Mouse (Mus musculus) testis, postnatal 14 days (tissue): ENCODE results near the gene Nod1.

ENCODE experiments used
- DNase-seq: peaks from one replicate; pipeline ENCODE4 v3.0.0; 2021; ENCODE audit warnings: low spot score

The Nod1 gene

DNA sequence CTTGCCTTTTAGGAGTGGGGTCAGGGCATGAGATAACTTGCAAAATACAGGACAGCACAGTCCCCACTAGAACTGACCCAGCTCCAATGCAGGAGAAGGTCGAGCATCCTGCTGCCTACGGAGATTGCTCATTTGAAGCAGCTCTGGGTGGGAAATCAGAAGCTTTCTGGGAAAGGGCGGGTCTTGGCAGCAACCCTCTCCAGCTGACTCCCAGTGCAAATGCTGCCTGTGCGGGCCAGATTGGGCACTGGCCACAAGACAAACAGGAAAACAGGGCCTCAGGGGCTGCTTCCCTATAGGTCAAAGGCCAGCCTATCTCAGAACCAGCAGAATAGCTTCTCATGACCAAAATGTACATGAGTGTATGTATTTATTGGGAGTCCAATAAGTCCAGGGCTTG lies 32.8 kb downstream of the Nod1 start:
- DNase-seq, result no peak

DNA sequence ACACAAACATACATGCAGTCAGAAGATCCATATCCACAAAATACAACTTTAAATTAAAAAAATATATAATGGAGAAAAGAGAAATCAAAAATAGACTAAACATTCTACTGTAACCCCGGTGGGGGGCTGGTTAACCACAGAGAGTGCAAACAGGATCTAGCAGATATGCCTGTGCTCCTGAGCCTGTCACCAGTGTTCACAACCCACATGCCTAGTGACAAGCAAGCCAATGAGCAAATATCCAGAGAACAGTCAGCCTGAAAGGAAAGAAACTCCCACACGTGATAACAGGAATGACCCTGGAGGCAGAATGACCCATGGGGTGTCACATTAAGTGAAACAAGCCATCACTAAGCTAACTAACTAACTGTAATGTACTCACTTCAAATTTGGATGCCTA lies 35.9 kb downstream of the Nod1 start:
- DNase-seq, result no peak

DNA sequence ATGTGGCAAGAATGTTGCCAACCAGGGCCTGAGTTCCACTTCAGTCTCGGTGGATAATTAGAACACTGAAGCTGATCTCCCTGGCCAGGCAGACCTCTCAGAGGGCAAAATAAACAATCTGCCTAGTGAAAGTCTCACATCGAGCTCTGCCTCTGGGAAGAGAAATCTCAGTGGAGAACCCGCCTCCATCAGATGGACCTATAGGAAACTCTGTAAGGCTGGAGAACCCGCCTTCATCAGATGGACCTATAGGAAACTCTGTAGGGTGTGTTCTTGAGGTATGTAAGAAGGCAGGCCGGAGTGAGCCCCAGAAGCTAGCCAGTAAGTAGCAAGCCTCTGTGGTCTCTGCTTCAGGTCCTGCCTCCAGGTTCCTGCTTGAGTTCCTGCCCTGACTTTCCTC lies 37.5 kb downstream of the Nod1 start:
- peak; percentile 64 for DNase-seq

DNA sequence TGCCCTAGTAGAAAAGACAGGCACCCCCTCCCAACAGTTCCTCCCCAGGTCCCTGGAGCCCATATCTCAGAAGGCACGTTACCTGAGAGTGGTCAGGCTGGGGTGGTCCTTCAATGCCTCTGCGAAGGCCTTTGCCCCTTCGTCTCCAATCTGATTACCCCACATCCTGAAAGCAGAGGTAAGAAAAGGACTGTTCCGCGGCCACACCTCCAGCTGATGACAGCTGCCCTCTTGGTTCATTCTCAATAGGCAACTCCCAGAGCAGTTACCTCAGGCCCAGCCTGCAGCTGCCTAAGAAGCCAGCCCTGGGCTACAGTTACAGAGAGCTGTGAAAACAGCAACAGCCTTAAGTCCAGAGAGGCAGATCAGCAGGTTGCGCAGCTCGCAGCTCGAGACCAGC lies 38.1 kb downstream of the Nod1 start:
- peak; percentile 31 for DNase-seq

DNA sequence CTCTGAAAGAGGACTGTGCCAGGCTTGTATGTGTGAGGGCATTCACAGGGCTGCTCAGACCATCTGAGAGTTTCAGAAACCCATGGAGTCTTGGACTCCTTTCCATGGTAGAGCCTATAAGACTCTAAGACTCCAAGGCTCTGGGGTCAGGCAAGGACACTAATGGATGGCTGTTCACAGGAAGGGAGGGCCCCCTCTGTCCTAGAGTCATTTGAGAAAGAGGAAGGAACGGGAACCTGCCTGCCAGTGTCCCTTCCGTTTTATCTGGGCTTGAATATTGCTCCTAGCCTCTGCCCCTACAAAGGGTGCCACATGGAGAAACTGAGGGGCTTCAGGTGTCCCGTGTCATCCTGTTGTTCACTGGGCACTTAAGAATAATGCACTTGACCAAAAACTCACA lies 38.5 kb downstream of the Nod1 start:
- DNase-seq, result no peak

DNA sequence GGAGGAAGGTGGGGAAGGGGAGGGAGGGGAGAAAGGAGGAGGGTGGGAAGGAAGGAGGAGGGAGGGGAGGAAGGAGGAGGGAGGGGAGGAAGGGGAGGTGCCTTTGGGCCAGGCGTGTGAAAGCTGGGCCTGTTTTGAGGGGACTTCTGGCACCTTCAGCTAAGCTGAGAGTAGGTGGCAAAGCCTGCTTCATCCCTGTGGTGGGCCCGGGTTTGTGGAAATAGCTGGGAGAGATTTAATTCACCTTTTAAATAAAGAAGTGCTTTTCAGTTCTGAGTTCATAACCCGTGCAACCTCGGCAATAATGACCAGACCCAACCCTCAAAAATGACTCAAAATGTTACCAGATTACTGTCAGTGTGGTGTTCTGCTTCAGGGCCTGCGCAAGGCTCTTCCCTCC lies 39.2 kb downstream of the Nod1 start:
- no peak for DNase-seq

DNA sequence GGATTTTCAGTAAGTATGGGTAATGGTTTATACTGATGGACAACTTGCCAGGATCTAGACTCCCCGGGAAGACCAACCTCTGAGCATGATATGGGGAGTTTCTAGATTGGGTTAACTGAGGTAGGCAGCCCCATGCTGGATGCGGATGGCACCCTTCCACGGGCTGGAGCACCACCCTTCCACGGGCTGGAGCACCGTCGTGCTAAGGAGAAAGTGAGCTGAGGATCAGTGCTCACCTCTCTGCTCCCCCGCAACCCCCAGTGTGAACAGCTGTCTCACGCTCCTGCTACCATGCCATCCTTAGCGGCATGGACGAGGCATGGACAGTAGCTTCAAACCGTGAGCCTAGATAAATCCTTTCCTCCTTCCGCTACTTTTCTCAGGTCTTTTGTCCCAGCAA lies 39.9 kb downstream of the Nod1 start:
- no peak for DNase-seq

DNA sequence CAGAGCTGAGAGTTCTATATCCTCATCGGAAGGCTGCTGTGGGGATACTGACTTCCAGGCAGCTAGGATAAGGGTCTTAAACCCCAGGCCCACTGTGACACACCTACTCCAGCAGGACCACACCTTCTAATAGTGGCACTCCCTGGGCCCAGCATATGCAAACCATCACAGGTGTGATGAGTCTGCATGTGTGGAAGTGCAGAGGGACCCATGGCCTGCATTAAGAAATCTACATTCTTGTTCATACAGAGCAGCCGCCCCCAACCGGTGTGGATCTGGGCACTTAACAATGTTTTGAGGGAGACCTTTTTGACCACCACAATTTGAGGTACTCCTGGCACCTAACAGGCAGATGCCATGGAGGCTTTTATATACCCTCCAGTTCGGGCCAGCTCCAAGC lies 40.8 kb downstream of the Nod1 start:
- DNase-seq, result no peak

DNA sequence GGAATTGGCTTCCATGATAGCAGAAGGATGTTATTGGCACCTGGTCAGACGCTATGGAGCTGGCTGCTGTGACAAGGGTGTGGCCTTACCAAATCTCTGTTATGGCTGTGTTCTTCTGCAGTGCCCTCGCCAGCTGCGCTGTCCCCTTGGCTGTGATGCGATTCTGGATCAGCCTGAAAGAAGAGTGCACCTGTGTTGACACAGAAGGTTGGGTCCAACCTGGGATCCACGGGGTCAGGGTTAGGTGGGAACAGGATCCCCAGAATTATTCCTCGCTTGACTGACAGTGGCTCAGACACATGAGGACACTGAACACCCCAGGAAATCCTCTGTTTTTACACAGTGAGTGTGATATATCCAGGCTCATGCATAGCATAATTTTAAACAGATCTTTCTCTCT lies 44.5 kb downstream of the Nod1 start:
- no peak for DNase-seq

DNA sequence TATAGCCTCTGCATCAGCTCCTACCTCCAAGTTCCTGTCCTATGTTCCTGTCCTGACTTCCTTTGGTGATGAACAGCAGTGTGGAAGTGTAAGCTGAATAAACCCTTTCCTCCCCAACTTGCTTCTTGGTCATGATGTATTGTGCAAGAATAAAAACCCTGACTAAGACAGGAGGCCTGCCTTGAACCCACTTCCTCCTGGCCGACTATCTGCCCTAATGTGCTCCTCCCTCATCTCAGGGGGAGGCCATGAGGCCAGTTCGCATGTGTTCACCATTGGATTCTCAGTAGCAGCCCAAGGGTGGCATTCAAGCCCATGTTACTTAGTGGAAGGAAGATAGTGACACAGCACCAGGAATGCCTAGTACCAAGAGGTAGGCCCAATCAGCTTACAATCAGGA lies 45.5 kb downstream of the Nod1 start:
- no peak for DNase-seq

DNA sequence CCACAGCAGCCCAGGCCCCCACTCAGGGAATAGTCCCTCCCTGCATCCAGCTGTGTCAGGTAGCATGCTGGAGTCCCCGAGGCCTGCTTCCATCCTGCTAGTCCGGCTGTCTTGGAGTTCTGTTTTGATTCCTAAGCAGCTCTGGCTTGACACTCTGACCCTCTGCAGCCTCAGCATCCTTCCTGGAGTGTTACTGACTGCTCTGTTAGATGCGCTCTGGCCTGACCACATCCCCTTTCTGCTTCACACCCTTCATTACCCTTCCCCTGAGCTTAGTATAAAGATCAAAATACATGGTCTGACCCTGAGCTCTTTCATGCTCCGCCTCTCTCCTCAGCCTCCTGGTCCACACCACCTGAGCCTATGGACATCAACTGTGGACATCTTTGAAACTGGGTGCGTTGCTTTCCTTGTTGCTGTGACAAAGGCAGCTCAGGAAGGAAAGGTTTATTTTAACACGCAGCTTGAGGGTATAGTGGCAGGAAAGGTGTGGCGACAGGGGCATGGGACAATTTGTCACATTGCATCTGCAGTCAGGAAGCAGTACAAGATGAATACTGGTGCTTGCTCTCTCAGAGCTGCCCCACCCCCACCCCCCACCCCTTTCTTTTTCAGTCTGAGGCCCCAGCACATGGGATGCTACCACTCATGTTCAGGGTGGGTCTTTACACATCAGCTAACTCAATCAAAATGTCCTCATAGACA lies 46.5 kb downstream of the Nod1 start:
- DNase-seq, result no peak

DNA sequence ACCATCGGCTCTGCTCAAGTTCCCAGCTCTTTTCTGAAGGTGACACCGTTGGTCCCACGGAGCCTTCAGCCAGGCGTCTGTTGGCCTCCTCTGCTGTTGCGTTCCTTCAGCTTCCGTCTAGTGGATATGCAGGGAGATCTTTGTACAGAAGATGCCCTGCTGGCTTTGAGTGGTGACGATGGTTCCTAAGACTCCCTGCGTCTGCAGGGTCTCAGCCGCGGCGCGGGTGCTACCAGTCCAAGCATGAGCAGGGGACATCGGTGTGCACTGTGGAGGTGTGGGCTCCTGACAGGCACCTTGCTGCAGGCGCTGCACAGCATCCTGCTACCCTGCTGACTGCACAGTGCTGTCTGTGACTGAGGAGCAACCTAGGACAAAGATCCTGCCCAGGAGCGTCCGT lies 47.9 kb downstream of the Nod1 start:
- DNase-seq, result no peak

DNA sequence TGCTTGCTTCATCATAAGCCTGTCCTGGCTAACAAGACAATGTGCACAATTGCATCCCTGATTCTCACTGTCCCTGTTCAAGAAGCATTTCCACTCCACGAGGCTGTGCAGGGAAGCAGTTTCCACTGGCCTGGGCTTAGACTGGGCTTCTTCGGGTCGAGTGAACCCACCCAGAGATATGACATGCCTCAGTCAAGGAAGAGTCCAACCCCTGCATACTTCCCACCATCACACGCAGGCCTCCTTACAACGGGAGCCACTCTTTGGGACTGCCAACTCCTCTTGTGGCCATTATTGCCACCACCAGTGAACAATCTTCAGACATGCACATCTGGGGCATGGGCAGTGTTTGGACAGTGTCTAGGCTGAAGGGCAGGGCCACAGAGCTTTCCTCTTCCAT lies 53.9 kb downstream of the Nod1 start:
- no peak for DNase-seq

DNA sequence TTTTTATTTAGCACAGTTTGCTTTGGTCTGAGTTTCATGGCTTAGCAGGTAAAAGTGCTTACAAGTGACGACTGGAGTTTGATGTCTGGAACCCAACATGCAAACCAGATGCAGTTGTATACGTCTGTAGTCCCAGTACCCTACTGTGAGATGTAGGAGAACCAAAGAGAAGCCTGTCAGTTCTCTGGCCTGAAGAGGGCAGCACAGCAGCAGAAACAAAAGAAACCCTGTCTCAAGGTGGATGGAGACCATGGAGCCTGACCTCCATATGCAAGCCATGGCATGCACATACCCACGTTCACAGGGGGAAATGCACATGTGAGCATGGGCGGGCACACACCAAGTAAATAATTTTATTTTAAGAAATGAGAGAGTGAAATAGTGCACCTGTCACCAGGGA lies 54.9 kb downstream of the Nod1 start:
- DNase-seq, result no peak

DNA sequence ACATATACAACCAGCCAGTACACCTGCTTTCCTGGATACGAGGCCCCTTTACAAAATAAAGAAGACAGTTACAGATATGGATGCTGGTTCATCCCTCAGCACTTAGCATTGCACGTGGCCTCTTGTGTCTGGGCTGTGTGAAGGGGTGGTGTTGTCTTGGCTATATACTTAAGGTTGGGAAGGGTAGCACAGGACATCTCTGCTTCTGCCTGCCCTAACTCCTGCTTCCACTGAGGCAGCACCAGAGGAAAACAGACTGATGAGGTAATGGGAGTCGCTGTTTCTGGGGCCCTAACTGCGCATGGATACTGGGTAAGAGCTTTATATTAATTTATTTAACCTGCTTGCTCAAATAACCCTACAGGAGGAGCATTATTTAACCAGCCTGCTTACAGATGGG lies 55.5 kb downstream of the Nod1 start:
- DNase-seq, result no peak

DNA sequence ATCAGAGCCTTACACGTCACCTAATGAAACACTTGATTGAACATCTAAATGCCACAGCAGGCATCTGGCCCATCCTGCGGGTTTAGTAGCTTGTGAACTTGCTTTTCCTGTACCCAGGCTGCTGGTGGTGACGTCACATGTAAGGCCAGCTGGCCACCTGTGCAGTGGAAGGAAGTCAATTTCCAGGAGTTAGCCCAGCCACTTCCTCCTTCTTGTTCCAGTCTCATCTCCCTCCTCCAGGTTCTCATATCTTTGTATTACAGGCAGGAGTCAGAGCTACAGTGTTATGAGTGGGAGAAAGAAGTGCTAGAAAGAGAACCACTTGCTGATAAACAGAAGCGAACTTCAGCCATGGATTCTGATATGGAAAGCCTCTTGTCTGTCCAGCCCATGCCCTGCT lies 56.2 kb downstream of the Nod1 start:
- DNase-seq, result no peak

DNA sequence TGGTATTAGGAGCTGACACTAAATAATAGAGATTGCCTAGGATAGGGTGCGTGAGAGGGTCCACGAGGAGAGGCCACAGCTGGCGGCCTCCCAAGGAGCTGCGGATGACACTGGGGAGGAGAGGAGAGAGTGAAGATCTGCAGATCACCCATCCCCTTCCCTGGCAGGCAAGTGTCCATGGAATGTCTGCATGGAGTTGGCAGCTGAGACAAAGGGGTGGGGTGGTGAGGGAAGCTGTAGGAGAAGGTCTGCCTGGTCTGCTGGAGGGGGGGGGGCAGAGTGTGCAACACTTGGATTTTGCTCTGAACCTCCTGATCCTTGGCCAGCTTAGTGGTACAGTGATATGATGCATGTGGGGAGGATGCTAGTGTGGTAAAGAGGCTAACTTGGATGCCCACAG lies 57.4 kb downstream of the Nod1 start:
- no peak for DNase-seq

DNA sequence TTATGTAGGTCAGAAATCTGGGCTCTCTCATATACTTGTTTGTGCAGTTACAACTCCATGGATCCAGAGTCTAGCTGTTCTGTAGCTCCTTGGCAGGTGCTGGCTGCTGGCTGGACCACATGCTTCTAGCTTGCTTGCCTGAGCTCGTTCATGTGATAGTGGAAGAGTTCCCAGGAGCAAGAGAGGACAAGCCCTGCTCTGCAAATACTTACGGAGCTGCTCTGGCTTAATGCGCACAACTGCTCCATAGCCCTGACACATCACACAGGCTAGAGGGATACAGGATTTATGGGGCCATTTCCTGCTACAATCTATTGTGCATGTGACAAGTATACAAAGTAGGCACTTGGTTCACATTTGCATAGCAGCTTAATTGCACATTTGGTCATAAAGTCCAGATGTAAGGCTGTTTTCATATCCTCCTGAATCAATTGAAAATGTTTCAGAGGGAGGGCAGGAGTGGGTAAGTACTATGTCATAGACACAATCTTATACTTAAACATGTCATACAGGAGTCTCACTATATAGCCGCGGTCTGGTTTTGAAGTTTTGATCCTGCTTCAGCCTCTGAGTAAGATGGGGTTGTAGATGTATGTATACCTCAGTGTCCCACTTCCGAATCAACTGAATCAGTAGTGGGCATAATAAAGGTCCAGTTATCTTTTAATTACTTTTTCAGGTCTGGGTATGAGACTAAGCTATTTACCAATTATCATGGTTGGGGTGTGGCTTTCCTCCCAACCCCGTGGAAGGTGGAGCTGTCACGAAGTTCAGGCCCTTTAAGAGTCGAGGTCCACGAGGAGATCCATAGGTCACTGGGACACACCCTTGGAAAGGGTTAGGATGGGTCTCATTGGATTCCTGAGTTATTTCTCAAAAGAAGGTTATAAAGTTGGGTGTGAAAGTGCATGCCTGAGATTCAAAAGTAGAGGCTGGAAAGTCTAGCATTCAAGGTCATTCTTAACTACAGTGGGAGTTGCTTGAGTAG lies 66.1 kb downstream of the Nod1 start:
- no peak for DNase-seq

DNA sequence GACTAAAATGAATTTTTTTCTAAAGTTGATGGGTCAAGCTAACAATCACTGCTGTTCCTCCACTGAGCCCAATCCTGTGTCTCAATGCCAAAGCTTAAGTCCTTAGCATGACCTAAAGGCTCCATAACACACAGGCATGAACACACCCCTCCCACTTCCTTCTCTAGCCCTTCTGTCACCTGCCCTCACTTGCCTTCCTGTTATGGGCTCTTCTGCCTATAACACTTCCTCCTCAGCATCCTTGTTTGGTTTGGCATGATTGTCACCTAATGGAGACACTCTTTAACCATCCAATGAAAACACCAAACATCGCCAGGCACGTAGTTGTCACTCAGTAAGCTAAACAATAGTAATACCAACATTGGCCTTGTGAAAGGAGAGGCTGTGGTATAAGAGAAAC lies 69.9 kb downstream of the Nod1 start:
- DNase-seq, result no peak

DNA sequence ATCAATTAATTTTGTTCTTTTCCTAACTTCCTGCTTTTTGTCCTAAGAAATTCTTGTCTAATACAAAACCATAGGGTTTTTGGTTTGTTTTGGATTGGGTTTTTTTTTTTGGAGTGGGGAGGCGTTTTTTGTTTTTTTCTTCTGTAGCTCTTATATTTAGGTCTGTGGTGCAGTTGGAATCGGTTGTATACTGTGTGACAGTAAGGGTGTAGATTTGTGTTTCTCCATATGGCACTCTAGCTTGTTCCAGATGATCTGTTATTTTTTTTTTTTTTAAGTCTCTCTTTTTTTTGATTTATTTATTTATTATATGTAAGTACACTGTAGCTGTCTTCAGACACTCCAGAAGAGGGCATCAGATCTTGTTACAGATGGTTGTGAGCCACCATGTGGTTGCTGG lies 72.2 kb downstream of the Nod1 start:
- no peak for DNase-seq

DNA sequence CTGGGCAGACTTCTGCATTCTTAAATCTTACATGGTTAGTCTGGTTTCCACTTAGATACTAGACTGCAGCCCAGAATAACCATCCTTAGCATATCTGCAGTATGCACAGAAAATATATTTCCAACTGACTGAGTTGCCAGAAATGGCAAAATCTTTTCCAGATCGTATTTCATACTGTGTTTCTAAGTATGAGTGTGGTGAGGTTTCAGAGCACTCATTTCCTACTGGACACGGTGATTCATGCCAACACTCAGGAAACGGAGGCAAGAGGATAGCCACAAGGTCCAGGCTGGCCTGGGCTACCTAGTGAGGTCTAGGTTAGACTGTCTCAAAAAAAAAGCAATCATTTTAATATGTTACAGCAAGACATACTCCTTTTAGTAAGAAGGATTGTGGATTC lies 81.0 kb downstream of the Nod1 start:
- DNase-seq, result no peak

DNA sequence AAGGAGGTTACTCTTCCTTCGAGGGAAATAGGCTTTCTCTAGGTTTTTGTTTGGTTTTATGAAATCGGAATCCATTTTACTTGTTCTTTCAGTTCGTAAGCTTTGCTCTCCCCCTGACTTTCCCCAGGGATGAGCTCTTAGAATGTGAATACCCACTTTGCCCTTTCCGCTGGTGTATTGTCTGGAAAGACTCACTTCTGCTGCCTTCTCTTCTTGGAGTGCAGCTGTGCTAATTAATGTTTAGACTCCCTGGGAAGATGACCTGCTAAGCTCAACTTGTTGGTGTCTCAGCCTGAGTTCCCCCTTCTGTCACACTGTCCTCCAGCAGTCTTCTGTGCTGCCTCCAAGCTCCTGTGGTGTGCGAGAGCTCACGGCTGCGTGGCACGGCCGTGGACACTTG lies 82.2 kb downstream of the Nod1 start:
- DNase-seq, result no peak

DNA sequence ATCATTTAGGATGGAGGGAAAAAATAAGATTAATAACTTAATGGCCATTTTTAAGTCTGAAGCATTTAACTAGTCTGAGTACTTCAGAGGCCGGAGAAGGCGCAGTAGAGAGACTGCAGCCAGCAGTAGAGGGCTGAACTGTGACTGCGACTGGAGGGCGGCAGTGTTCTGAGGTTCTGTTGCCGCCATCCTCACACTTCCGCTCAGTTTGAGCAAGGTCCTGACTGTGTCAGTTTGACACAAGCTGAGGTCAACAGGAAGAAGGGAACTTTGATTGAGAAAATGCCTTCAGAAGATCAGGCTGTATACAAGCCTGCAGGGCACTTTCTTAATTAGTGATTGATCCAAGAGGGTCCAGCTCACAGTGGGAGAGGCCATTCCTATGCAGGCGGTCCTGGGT lies 86.2 kb downstream of the Nod1 start:
- DNase-seq, result no peak

DNA sequence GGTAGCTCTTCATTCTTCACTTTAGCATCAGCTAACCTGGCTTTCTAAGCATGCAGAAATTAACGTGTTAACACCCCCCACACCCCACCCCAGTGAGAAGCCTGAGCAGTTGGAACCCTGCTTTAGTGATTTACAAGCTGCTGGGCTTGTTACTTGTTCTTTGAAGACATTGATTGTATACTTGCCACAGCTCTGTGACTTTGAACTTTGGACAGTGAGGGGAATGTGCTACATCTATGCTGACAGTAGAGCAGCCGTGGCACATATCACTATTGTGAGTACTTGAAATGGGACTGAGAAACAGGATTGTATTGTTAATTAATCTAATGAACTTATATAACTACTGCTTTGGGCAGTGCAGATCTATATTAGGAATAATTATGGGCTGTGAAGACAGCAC lies 89.0 kb downstream of the Nod1 start:
- DNase-seq, result no peak
